Mouse (Mus musculus): Measurements from ENCODE around the gene Gm17571.
A peak's percentile ranks its signal among the peaks of the same experiment; 100 is the strongest.

Gene Gm17571

DNA sequence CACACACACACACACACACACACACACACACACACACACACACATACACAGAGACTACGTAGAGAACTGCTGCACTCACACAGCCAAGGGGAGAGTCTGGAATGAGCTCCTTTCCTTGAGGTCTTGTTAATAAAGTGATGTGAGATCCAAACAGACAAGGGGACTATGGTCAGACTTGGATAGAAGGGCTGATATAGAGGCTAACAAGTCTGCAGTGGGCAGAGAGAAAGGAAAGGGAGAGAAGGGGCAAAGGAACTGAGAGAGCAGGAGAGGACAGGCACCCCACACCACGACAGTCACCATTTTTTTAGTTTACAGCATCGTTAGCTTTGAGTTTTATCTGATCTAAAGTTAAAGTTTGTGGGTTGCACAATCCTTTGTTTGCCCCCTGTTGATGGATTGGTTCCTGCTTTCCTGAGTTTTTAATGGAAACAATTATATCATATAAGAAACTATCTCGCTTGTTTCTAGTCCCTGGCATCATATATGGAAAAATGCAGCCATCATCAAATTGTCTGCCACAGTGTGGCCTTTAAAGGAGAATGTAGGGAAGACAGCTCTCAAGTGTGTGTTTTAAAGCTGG is at the start of gene Gm17571:
Gene Gm17571, minus strand, starts transcription at position 51 of the 583 bp plus-strand sequence.
- no peak for DNase-seq (ENCODE audit: low spot score in 2 of 2)

DNA sequence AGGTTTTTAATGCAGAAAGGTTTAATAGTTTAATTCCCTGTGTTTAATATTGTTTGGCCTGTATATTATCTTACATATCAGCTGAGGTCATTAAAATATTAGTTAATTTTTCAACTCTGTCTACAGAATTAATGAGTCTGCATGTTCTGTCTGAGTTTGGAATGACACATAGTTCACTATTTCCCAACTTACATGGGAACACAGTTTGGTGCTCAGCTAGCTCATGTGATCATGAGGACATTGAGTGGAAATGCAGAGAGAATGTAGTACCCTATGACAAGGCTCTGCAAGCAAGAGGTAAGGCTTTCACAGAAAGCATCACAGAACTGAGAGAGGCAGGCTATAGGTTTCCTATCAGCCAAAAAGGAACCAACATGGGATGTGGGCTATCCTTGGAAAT is 49.0 kb upstream of the Gm17571 start:
- no peak for DNase-seq (ENCODE audit: low spot score in 2 of 2)

DNA sequence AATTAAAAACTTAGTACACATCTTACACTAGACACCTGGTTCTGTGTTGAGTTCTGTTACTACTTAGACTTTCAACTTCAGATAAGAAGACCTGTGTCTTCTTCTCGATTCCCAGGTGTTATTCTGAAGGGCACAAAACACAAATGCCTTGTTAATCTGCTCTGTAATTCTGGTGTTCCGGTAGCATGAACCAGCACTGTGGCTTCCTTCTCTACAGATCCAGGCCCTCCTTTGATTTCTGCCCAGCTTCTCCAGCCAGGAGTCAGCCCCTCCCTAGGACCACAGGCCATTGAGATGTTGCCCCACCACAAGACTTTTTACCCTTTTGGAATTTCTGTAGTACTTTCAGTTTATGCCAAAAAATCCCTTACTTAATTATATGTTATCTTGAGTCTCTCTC is 47.2 kb upstream of the Gm17571 start:
- DNase-seq (ENCODE audit: low spot score in 2 of 2), result no peak

DNA sequence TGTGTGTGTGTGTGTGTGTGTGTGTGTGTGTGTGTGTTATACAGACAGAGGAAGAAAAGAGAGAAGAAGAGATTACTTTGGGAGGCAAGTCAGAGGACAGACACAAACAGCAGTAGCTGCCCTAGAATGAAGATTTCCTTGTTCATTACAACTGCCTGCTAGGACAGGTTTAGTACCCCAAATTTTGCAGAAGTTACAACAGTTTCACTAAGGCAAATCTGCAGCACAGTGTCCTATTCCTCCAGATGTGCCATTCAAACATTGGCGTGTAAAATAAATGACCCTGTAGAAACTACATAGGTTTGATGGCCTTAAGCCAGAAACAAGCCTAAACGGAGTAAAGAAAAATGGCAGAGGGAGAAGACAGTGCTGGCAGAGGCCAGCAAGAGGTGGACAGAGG is 46.3 kb upstream of the Gm17571 start:
- DNase-seq (ENCODE audit: low spot score in 2 of 2), result no peak

DNA sequence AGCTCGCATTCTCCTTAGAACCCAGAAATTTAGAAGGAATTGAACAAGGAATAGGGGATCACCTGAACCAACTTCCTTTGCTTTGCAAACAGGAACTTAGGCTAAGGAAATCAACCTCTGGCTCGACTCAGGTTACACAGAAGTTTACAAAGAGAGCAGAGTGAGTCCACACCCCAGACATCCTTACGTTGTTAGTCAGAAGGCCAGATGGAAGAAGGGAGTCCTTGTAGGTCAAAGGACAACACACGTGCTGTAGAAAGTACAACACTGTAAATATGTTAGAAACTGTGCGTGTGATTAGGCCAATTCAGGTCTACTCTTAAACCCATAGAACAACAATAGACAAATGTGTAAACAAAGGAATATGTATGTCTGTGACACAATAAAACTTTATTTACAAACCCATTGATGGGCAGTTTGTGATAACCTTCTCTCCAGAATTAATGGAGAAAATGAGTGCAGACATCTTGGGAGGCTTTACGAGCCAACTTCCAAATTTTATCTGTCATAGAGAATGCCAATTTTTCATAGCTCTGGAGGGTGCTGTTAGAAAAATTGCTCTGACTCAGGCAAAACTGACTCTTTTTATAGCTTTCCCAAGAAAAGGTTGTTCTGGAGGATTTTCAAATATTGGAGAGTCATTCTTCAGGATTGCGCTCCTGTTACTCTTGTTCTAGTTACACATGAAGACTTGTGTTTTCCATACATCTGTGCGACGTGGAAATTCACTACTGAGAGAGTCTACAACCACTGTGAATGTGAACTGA is 45.5 kb upstream of the Gm17571 start:
- DNase-seq (ENCODE audit: low spot score in 2 of 2), result no peak

DNA sequence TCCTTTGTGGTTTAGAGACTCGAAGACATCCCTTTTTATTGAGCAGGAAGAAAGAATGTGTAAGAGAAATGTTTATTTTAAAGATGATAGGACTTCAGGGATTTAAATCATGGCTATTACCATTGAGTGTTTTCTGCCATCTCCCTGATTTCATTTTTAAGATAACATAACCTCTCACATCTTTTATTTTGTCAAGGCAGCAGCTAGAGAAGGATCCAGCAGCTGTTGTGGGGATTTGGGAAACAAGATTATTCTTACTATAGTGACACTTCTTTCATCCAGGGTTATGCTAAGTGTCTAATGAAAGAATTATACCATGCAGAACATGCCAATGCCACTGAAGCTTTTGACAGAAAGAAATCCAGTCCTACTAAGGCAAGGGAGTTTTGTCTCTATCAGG is 44.6 kb upstream of the Gm17571 start:
- DNase-seq (ENCODE audit: low spot score in 2 of 2), result no peak

DNA sequence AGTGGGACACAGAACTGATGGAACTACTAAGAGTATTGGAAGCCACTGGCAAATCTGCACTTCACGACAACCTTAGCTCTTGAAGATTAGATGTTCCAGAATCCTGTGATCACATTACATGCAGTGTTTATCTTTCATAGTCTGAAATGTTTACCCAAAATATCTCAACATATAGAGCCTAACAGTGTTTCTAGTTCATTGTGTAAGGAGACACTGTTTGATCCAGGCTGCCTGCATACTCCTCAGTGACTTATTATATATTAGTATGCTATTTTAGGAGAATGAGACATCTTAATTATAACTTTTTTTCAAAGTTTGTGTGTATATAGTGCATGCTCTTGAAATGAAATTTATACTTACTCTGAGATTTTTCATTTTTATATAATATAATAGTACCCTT is 39.4 kb upstream of the Gm17571 start:
- no peak for DNase-seq (ENCODE audit: low spot score in 2 of 2)

DNA sequence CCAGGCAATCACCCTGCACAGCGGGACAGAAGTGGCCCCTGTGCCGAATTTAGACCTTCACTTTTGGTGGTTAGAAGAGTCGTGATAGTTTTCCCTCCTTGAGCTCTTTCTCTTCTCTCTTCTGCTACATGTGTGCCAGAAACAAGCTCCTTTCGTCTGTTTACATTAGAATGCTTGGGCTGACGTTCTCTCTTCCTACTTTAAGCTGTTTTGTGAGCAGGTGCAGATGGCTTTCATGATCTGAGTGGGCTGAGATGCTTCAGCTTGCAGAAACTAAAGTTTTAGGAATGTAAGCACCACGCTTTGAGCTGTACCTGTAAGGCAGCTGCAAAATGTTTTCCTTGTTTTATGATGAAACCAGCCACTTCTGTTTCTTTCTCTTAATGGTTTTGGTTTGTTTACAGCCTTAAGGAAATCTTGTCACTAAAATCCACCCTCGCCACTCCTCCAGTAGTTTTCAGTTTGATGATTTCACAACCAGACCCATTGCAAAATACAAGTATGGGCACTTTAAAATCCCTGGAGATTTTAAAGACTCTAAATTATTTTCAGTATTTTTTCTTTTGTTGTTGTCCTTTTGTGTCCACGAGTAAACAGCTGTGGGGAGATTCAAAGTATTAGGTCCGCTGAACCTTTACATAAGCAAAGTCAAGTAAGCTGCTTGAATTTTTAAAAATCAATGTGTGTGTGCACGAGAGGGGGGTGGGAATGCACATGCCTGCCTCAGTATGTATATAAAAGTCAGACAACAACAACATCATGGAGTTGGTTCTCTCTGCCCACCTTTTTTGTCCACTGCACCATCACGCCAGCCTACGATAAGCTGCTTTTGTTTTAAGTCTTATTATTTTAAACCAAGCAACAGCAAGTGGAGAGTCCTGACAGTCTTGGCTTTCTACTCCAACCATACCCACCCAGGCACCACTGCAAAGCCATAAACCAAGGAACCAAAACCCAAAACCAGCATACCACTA is 38.0 kb upstream of the Gm17571 start:
- no peak for DNase-seq (ENCODE audit: low spot score in 2 of 2)

DNA sequence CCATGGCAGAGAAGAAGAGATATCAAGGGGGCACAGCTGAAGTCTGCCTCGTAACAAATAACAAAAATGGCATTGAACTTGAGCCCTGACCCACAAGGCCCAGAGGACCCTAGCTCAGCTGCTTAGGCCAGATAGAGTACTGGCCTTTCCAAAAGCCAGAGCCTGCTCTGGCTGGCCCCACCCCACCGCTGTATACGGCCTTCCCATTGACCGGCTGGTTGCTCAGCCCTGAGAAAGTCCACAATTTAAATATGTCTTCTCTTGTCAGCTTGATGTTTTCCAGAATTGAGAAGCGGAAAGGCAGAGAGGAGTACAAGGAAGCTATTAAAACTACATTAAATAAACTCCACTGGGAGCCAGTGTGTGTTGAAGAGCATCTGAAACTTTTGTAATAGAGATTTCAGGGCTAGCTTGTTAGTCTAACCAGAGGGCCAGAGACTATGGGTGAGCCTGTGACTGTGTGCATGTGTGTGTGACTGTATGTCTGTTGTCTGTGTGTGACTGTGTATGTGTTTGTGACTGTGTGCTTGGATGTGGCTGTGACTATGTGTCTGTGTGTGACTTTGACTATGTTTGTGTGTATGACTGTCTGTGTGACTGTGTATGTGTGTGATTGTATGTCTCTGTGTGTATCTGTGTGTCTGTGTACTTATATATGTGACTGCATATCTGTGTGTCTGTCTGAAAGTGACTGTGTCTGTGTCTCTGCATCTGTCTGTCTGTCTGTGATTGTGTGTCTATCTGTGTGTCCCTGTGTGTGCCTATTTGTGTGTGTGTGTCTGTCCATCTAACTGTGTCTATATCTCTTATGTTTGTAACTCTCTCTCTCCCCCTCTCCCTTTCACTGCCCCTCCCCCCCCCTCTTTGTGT is 36.9 kb upstream of the Gm17571 start:
- no peak for DNase-seq (ENCODE audit: low spot score in 2 of 2)

DNA sequence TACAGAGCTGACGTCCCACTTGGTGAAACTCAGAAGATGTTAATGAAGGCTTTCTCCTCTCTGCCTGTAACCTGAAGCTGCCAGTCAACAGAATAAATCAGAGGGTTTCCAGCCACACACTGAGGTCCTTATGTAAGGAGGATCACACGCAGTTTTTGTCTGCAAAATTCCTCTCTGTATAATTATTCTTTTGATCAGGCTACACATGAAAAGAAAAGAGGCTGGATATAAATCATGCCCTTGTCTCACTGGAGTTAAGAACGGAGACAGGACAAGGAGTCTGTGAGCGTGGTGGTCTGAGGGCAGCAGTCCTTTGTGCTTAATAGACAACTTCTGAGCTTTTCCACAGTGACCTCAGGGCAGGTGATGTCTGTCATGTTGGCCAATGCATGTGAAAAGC is 32.7 kb upstream of the Gm17571 start:
- no peak for DNase-seq (ENCODE audit: low spot score in 2 of 2)

DNA sequence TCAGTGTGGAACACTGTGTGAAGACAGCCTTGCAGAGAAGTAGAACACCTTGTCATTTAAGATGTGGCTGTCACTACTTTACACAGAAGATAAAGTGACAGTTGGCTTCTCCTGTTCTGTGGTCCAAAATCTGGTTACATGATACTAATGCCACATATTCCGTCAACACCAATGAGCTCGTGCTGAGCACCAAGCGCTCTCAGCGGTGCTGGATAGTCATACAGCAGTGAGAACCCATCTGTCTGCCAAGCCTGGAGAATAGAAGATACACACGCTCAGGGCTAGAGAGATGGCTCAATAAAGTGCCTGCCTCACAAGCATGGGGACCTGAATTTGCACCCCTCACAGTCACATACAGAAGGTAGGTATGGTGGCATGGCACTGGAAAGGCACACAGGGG is 28.4 kb upstream of the Gm17571 start:
- DNase-seq (ENCODE audit: low spot score in 2 of 2), result no peak

DNA sequence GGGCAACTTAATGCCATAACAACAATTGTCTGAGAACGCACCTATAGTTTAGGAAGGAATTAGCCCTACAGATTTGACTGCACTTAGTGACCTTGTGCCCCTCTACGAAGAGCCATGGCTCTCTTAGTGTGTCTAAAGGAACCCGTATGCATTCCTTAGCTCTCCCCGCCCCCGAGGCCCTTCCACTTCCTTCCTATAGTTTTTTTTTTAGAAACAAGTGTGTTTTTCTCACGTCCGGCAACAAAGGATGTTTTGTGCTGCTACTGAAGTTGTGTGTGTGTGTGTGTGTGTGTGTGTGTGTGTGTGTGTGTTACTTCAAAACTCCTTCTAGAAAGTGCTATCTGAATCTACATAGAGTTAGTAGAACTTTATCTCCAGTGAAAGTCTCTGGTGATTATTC is 23.5 kb upstream of the Gm17571 start:
- DNase-seq (ENCODE audit: low spot score in 2 of 2), result peak; percentile 33 to 37

DNA sequence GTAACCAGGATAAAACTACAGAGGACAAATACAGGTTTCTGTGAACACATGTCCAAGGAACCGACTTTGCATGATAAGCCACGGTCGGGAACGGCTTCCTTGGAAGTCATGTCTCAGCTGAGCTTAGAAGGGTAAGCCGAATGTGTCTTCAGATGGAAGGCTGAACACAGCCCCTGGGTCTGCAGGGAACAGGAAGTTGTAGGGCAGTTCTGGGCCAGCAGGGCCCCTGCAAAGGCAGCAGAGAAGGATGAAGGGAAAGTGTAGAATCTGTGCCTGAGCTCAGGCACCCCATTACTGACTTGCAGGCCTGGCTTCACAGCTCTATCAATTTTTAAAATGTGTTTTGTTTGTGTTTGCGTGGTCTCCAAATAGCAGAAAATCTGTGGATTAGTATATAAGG is 22.2 kb upstream of the Gm17571 start:
- no peak for DNase-seq (ENCODE audit: low spot score in 2 of 2)

DNA sequence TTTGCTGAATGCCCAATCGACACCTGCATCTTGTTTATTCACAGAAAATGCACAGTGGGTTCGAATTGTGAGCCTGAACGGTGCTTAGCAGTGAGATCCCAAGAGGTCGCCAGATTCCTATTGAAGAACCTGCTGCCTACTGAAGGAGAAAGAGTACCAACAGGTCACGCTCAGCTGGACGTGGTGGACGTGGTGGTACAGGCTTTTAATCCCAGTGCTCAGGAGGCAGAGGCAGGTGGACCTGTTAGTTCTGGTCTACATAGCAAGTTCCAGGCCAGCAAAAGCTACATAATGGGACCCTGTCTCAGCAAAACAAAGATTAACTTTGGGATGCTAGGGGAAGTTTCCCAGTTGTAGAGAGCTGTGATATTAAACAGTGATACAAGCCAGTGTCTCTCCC is 21.2 kb upstream of the Gm17571 start:
- DNase-seq (ENCODE audit: low spot score in 2 of 2), result no peak

DNA sequence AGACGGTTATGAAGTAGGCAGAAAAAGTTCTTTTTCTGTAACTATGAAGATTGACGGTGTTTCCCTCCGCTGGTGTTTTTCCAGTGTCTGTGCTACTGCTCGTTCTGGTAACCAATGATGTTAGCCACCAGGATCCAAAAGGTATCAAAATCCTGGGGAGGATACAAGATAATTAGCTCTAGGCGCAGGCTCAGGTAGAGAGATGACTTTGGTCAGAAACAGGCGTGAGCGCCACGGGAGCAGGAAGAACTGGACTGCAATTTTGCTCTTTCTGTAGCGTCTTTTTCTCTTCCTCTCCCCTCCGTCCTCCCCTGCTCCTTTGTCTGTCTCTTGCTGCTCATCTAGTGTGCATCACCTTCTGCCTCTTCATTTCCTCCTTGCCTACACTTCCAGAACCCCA is 20.3 kb upstream of the Gm17571 start:
- DNase-seq (ENCODE audit: low spot score in 2 of 2), result no peak

DNA sequence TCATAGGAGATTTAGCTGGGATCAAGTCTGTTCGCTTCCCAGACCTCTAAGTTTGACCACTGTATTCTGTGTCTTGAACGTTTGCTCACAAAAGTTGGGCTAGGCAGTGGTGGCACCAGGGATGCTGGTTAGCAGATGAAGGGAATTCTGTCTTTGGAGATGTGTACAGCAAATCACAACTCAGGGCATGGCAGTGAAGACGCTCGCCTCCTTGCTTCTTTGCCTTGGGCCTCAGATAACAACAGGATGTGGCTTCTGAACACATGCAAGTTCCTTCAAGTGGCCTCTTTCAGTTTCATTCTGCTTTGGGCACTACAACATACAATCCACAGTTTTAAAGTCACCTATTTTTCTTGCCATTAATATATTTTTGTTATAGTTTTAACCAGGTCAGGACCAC is 19.8 kb upstream of the Gm17571 start:
- DNase-seq (ENCODE audit: low spot score in 2 of 2), result no peak

DNA sequence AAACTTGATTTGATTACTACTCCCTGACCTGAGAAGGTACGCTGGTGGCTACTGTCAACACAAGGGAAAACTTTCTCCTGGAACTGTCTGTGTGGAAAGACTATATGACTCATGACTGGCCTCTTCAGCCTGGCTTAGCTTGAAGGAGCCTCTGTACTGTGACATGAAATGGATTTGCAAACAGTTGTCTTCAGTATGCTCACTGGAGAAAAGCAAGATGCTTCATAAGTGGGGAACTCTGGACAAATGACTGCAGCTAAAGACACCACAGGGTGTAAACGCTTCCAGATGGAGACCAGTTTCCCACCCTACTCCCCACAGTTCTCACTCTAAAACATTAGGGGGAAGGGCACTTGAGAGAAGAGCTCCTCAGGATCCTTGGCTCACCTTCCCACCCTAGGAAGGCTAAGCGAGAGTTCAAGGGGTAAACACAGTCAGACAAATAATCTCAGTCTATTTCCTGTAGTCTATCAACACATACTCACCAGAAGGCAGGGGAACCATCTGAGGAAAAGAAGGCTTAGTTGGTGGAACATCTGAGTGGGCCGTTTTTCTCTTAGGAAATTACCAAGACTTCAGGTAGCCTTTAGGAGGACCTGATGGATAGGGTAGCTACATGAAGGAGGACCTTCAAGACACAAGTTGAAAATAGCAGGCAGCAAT is 18.9 kb upstream of the Gm17571 start:
- DNase-seq (ENCODE audit: low spot score in 2 of 2), result no peak

DNA sequence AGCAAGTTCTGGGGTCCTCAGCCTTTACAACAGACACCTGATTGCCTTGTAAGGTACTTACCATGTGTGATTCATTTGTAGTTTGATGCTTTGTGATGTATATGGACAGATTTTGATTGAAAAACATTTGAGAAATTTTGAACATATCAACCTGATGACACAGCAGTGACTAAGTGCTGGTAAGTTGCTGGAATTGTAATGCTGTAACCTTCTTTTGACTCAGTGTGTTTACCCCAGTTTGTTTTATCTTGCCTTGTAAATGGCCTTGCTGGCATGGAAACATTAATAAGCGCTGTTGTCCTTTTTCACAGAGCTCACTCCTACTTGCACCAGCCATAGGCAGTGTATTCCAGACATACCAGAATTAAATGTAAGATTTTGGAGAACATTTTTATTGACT is 14.4 kb upstream of the Gm17571 start:
- DNase-seq (ENCODE audit: low spot score in 2 of 2), result no peak

DNA sequence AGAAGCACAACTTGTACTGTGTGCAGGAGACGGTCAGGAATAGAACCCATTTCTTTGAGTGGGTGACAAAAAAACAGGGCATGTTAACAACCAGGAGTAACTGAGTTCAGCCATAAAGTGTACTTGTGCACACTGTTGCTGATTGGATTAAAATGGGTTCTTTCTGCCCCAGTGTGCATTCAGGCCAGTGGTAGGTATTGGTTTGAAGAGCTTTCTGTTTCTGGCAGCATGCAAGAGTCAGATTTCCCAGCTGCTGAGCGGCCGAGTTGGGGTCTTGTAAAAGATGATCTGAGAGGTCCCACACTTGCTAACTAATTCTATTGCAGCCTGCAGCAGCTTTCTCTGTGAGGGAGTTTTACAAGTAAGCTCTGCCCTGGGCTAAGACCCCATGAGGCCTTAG is 13.5 kb upstream of the Gm17571 start:
- no peak for DNase-seq (ENCODE audit: low spot score in 2 of 2)

DNA sequence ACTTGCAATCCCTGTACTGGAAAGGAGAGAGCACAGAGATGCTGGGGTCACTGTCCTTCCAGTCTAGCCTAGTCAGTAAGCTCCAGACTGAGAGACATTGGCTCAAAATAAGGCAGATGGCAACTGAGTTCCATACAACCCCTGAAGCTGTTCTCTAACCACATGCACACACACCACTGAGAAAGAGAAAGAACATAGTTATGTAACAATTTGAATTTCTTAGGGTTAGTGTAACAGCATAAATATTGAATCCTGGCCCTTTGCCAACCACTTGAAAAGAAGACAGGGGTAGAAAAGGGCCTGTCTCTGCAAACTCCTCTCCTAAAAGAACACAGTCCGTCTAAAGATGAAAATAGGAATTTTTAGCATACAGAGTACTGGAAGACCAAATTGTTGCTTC is 12.8 kb upstream of the Gm17571 start:
- DNase-seq (ENCODE audit: low spot score in 2 of 2), result no peak

DNA sequence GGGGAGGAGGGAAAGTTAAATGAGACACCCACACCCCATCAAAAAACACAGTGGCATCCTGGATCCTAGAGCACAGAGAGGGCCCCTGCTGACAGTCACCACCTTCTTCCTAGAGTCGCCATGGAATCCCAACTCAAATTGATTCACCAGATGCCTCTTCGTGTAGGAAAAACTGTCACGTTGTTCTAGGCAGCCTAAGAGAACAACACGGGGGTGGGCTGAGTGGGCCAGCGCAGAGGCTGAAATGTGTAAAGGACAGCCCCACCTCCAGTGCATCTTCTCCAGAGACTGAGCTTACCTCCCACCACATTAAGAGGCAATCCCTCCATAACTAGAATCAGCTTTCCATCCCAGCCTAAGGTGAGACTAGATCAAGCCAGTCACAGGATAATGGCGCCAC is 11.2 kb upstream of the Gm17571 start:
- no peak for DNase-seq (ENCODE audit: low spot score in 2 of 2)

All from right cerebral cortex, postnatal 10 days (tissue).